Mouse (Mus musculus): Measurements from ENCODE around the gene Nup160. TPM values are rescaled to one million over a fixed set of nuclear protein-coding genes. Genes with fewer than 3 reads are reported as not detected.
A peak's percentile ranks its signal among the peaks of the same experiment; 100 is the strongest.

Nup160 gene
- polyA plus RNA-seq, 1 experiment from 2014 or later: 61.3 TPM

DNA sequence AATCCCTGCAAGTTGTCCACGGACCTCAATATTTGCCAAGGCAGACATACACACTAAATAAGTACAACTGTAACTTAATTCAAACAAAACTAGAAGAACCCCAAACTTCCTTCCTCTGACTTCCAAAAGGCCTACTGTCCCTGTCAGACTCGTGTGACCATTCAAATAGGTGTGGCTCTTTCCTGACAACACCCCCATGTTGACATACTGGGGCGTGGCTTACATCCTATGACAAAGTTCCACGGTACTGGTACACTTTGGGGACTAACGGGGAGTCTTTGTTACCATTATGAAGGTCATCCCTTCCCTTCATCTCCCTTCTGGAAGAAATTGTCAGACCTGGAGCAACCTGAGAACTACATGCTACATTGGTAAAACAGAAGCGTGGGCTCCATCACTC is 29.9 kb upstream of the Nup160 start:
- Histone ChIP-seq H3K4me2 (no peak overlapping the region), H3K27me3 (replicated peaks) (no peaks in the 10 kb centered on the region), H3K27ac (no peak overlapping the region), H3K36me3 (no peaks in the 10 kb centered on the region), H3K4me1 (peaks cover 9% of the 10 kb centered on the region), H3K4me3 (no peak overlapping the region), H3K9me3 (replicated peaks) (no peaks in the 10 kb centered on the region), H3K9ac (no peak overlapping the region)
- no peak for ATAC-seq
- 63% methylated on average over 6 of the region's 6 CpGs for WGBS (ENCODE audit: insufficient replicate concordance)

DNA sequence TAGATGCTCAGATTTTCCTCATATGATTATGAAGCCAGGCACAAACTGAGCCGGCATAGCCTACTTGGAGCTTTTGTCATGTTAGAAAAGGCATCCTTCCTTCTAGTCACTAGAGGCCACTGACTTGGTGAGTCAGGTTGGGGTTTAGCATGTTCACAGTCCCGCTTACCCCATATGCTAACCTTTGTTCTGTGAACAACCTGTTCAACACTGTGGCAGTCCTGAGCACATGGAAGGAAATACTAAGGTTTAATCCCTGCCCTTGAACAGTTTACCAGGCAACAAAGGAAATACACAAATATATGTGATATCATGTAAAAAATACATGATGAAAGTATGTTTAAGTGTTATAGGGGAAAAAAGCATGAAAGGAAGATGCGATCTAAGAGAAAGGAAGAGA is 27.6 kb upstream of the Nup160 start:
- Histone ChIP-seq H3K4me3 (no peak overlapping the region), H3K9ac (no peak overlapping the region), H3K9me3 (replicated peaks) (no peaks in the 10 kb centered on the region), H3K4me2 (no peak overlapping the region), H3K27ac (no peak overlapping the region), H3K36me3 (no peaks in the 10 kb centered on the region), H3K27me3 (replicated peaks) (no peaks in the 10 kb centered on the region), H3K4me1 (peaks cover 9% of the 10 kb centered on the region)
- WGBS (ENCODE audit: insufficient replicate concordance): 78% methylated on average over 3 of the region's 3 CpGs
- ATAC-seq: no peak

DNA sequence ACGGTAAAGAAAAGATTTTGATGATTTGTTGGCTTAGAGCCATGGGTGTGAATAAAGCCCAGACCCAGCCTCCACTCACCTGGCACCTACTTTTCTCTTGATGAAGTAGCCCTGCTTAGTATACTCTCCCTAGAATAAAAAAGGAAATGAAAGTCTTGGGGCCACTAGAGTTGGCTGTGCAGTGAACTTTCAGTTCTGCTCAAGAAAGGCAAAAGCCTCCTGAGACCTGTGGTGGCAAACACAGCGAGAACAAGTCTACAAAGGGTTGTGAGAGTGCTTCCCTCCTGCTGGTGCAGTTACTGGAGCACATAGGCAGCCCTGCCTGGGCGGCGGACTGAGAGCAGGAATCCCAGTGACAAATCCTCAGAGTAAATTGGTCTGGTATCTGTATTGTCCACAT is 27.1 kb upstream of the Nup160 start:
- WGBS (ENCODE audit: insufficient replicate concordance): 65% methylated on average over 4 of the region's 4 CpGs
- H3K36me3 ChIP-seq: no peaks in the 10 kb centered on the region
- no peak for ATAC-seq
- no peak overlapping the region for H3K27ac ChIP-seq
- H3K4me2 ChIP-seq: no peak overlapping the region
- peaks cover 9% of the 10 kb centered on the region for H3K4me1 ChIP-seq
- H3K9me3 ChIP-seq (replicated peaks): no peaks in the 10 kb centered on the region
- no peak overlapping the region for H3K4me3 ChIP-seq
- H3K9ac ChIP-seq: no peak overlapping the region
- no peaks in the 10 kb centered on the region for H3K27me3 ChIP-seq (replicated peaks)

DNA sequence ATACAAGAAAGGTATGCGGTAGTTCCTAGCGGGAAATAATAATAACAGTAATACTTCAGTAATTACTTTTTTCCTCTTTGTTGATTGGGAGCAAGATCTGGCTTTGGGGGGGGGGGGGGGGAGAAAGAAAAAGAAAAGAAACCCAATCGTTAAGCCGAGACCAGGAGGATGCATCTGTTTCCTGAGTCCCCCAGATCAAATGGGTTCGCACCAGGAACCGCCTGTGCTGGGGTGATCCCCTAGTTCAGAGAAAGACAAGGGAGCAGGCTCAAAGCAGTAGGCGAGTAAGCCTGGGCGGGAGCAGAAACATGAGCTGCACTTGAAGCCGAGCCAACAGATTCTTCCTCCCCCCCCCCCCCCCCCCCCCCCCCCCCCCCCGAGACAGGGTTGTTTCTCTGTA is 24.9 kb upstream of the Nup160 start:
- no peak overlapping the region for H3K4me2 ChIP-seq
- H3K4me3 ChIP-seq: no peak overlapping the region
- H3K9ac ChIP-seq: no peak overlapping the region
- H3K27me3 ChIP-seq (replicated peaks): 0 out of 2 replicates have a peak, but pooled peaks cover 3% of the 10 kb centered on the region
- no peak overlapping the region for H3K27ac ChIP-seq
- peaks cover 6% of the 10 kb centered on the region for H3K4me1 ChIP-seq
- H3K9me3 ChIP-seq (replicated peaks): no peaks in the 10 kb centered on the region
- H3K36me3 ChIP-seq: no peaks in the 10 kb centered on the region
- 42% methylated on average over 8 of the region's 10 CpGs for WGBS (ENCODE audit: insufficient replicate concordance)
- no peak for ATAC-seq

DNA sequence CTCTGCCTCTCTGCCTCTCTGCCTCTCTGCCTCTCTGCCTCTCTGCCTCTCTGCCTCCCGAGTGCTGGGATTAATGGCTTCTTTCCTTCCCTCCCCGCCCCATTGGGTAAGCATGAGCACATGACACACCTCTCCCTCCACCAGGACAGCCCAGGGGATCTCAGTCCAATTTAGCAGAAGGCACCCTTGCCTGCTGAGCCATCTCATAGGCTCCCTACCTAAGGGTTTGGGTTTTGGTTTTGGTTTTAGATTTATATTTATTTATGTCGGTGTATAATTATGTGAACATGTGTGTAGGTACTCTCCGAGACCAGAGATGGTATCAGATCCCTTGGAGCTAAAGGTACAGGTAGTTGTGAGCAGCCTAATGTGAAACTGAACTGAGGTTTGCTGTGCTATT is 24.0 kb upstream of the Nup160 start:
- 57% methylated on average over 4 of the region's 4 CpGs for WGBS (ENCODE audit: insufficient replicate concordance)
- no peak overlapping the region for H3K4me2 ChIP-seq
- 0 out of 2 replicates have a peak, but pooled peaks cover 3% of the 10 kb centered on the region for H3K27me3 ChIP-seq (replicated peaks)
- peaks cover 4% of the 10 kb centered on the region for H3K4me1 ChIP-seq
- H3K9ac ChIP-seq: no peak overlapping the region
- no peak overlapping the region for H3K27ac ChIP-seq
- no peak for ATAC-seq
- no peak overlapping the region for H3K4me3 ChIP-seq
- H3K36me3 ChIP-seq: no peaks in the 10 kb centered on the region
- H3K9me3 ChIP-seq (replicated peaks): no peaks in the 10 kb centered on the region

DNA sequence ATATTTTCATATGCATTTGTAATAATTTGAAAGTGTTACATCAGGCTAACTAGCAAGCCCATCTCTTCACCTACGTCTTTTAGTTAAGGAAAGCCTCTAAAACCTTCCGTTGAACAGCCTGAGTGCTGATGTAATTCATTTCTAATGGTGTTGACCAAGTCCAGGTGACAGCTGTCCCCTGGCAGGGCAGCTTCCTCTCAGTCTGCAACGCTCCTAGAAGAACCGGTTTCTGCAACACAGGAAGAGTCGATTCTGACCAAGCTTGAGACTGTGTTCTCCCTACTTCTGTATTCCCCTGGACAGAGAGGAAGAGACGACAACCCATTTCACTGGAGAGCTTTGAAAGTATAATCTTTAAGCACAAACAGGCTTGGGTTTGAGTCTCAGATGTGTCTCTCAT is 21.6 kb upstream of the Nup160 start:
- peaks cover 25% of the 10 kb centered on the region for H3K4me1 ChIP-seq
- no peak overlapping the region for H3K27ac ChIP-seq
- no peak overlapping the region for H3K9ac ChIP-seq
- H3K36me3 ChIP-seq: no peaks in the 10 kb centered on the region
- 0 out of 2 replicates have a peak, but pooled peaks cover 3% of the 10 kb centered on the region for H3K27me3 ChIP-seq (replicated peaks)
- no peaks in the 10 kb centered on the region for H3K9me3 ChIP-seq (replicated peaks)
- H3K4me3 ChIP-seq: no peak overlapping the region
- no peak overlapping the region for H3K4me2 ChIP-seq
- WGBS (ENCODE audit: insufficient replicate concordance): 38% methylated on average over 6 of the region's 6 CpGs
- ATAC-seq: no peak

DNA sequence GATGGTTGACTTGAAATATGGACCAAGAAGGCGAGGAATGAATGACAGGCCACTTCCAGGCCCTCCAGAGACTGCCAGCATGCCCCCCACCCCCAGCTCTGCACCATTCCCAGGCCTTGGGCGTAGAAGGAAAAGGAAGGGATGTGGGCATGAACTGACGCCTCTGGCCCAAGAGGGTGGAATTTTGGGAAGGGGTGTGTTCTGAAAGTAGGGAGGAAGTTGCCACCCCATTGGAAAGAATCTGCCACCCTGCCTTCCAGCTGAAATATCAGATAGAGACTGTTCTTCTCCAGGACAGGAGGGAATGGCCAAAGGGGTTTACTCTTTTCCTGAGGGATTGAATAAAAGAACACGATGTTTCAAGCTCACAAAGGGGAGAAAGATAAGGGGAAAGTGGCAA is 18.4 kb upstream of the Nup160 start:
- H3K9me3 ChIP-seq (replicated peaks): no peaks in the 10 kb centered on the region
- WGBS (ENCODE audit: insufficient replicate concordance): 60% methylated on average over 4 of the region's 4 CpGs
- no peaks in the 10 kb centered on the region for H3K36me3 ChIP-seq
- H3K4me1 ChIP-seq: peaks cover 48% of the 10 kb centered on the region
- no peak overlapping the region for H3K4me3 ChIP-seq
- 0 out of 2 replicates have a peak, but pooled peaks cover 3% of the 10 kb centered on the region for H3K27me3 ChIP-seq (replicated peaks)
- no peak overlapping the region for H3K4me2 ChIP-seq
- H3K9ac ChIP-seq: no peak overlapping the region
- no peak overlapping the region for H3K27ac ChIP-seq
- ATAC-seq: no peak

DNA sequence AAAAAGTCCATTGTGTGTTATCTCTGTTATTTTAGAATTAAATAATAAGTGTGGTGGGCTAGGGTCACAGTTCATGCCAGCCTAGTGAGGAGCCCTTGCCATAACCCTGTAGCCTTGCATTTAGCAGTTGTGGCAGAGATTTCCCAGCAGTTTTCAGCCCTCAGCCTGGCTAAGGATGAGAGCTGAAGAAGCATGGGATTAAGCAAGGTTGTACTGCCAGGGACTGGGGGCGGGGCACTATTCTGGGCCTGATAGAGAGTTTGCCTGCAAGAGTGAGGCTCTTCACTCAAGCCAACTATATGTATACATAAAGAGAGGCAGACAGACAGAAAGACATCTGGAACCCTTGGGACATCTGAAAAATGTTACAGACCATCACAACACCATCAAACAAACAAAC is 18.0 kb upstream of the Nup160 start:
- H3K4me3 ChIP-seq: no peak overlapping the region
- no peak for ATAC-seq

DNA sequence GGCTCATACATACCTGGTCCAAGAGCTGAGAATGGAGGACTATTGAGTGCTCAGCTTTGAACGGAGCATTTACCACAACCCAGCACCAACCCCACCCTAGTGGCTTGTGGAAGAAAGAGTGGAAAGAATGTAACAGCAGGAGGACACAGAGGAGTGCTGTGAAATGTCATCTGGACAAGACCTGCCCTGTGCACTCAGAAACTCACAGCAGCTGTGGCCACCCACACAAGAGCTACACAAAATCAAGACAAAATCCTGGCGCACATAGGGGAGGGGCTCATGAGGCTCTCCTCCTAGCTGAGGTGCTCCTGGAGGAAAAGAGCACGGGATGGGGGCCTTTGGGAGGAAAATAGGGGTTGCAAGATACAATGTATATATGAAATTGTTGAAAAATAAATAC is 17.4 kb upstream of the Nup160 start:
- Histone ChIP-seq H3K4me3 (no peak overlapping the region), H3K27ac (peak overlapping the region; percentile 86; the same call in 1 of the 2 replicates), H3K27me3 (replicated peaks) (0 out of 2 replicates have a peak, but pooled peaks cover 3% of the 10 kb centered on the region), H3K36me3 (no peaks in the 10 kb centered on the region), H3K9me3 (replicated peaks) (no peaks in the 10 kb centered on the region), H3K9ac (no peak overlapping the region), H3K4me1 (peaks cover 48% of the 10 kb centered on the region), H3K4me2 (no peak overlapping the region)
- WGBS (ENCODE audit: insufficient replicate concordance): 67% methylated on average over 3 of the region's 3 CpGs
- ATAC-seq: no peak

More for the DNA sequence above, 18.0 kb upstream of the Nup160 start:
- peak overlapping the region; percentile 86; the same call in 1 of the 2 replicates for H3K27ac ChIP-seq
- H3K4me1 ChIP-seq: peaks cover 48% of the 10 kb centered on the region
- 50% methylated on average over 1 of the region's 1 CpGs for WGBS (ENCODE audit: insufficient replicate concordance)
- no peak overlapping the region for H3K4me2 ChIP-seq
- no peaks in the 10 kb centered on the region for H3K9me3 ChIP-seq (replicated peaks)
- H3K9ac ChIP-seq: no peak overlapping the region
- no peaks in the 10 kb centered on the region for H3K36me3 ChIP-seq
- 0 out of 2 replicates have a peak, but pooled peaks cover 3% of the 10 kb centered on the region for H3K27me3 ChIP-seq (replicated peaks)

DNA sequence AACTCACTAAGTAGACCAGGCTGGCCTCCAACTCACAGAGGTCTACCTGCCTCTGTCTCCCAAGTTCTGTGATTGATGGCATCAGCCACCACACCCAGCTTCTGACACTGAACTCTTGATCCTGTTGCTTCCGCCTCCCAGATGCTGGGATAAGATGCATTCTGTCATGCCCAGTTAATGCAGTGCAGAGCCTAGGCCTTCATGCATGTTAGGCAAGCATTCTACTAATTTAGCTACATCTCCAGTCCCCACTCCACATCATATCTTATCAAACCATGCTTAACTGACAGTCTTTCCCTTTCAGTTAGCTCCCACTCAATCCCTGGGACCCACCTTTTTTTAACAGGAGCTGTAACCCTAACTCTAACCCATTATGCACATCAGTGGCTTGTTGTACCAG is 16.1 kb upstream of the Nup160 start:
- H3K9ac ChIP-seq: peak overlapping the region; percentile 19; the same call in 1 of the 2 replicates
- WGBS (ENCODE audit: insufficient replicate concordance): 40% methylated on average over 1 of the region's 1 CpGs
- H3K4me2 ChIP-seq: peak overlapping the region; percentile 33
- no peaks in the 10 kb centered on the region for H3K9me3 ChIP-seq (replicated peaks)
- peak overlapping the region; percentile 86 for H3K27ac ChIP-seq
- peaks cover 48% of the 10 kb centered on the region for H3K4me1 ChIP-seq
- no peaks in the 10 kb centered on the region for H3K36me3 ChIP-seq
- peak; percentile 66 for ATAC-seq
- H3K27me3 ChIP-seq (replicated peaks): no peaks in the 10 kb centered on the region
- no peak overlapping the region for H3K4me3 ChIP-seq

DNA sequence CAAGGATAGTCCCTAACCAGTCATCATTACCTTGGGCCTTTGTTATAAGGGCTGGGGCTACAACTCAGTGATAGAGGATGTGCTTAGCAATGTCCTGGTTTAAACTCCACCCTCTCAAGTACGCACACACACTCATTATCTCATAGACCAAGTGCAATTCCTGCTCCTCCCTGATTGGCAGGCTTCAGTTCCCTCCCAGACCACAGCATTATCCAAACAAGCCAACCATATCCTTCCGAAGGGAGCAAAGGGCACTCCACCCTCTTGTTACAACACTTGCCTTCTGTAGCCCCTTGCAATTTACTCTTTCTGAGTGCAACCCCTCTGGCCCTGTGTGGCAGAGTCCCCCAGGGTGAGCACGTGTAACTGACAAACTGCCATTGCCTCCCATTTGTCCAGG is 15.6 kb upstream of the Nup160 start:
- H3K9ac ChIP-seq: peak overlapping the region; percentile 20; the same call in 1 of the 2 replicates
- H3K9me3 ChIP-seq (replicated peaks): no peaks in the 10 kb centered on the region
- no peak overlapping the region for H3K4me3 ChIP-seq
- peak; percentile 99 for ATAC-seq
- H3K36me3 ChIP-seq: no peaks in the 10 kb centered on the region
- peak overlapping the region; percentile 86 for H3K27ac ChIP-seq
- peaks cover 48% of the 10 kb centered on the region for H3K4me1 ChIP-seq
- no peaks in the 10 kb centered on the region for H3K27me3 ChIP-seq (replicated peaks)
- H3K4me2 ChIP-seq: peak overlapping the region; percentile 33
- 5% methylated on average over 3 of the region's 3 CpGs for WGBS (ENCODE audit: insufficient replicate concordance)

DNA sequence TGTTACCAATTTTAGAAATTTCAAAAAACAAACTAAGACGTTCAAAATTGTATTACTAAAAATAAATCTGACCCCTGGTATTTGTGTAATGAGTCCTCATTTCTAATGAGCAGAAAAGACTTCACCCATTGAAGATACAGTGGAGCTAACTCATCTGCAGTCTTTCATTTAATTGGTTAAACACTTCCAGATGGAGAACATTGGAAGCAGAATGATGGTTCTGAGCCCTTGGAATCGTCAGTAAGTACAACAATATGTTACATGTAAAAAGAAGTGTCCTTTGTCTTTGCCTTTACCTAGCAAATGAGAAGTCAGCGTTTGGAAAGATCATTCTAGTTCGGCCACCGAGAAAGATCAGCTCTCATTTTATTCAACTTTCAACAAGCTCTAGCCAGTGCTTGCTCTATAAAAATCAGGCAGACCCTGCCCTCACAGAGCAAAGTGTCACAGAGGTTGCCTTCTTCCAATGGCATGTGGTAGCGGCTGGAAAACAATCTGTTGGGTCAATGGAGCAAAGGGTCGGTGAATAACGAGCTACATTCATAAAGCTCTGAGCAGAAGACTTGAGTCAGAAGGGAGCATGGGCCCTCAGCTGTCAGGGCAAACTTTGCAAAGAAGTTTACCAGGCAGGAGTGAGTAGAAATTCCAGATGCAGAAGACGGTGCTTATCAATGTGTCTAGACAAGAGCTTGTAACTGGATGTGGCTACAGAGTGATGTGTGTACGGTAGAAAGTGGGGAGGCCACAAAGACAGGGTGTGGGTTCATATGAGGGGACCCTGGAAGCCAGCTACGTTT is 10.2 kb upstream of the Nup160 start:
- H3K36me3 ChIP-seq: no peaks in the 10 kb centered on the region
- H3K9ac ChIP-seq: no peak overlapping the region
- peak overlapping the region; percentile 49 for H3K27ac ChIP-seq
- peak overlapping the region; percentile 57 for H3K4me2 ChIP-seq
- ATAC-seq: 0 out of 2 replicates have a peak, but pooled peaks have one; percentile 34
- H3K4me1 ChIP-seq: peaks cover 41% of the 10 kb centered on the region
- H3K9me3 ChIP-seq (replicated peaks): peaks cover 8% of the 10 kb centered on the region; the same call in 1 of the 2 replicates
- 56% methylated on average over 11 of the region's 11 CpGs for WGBS (ENCODE audit: insufficient replicate concordance)
- H3K27me3 ChIP-seq (replicated peaks): no peaks in the 10 kb centered on the region
- peak overlapping the region; percentile 18; the same call in 1 of the 2 replicates for H3K4me3 ChIP-seq
